Mouse (Mus musculus): Measurements from ENCODE around the gene Csnk1g2. TPM values are rescaled to one million over a fixed set of nuclear protein-coding genes. Genes with fewer than 3 reads are reported as not detected.

Csnk1g2 gene
- total RNA-seq, 2 experiments from 2014 or later: 244 to 251 TPM

DNA sequence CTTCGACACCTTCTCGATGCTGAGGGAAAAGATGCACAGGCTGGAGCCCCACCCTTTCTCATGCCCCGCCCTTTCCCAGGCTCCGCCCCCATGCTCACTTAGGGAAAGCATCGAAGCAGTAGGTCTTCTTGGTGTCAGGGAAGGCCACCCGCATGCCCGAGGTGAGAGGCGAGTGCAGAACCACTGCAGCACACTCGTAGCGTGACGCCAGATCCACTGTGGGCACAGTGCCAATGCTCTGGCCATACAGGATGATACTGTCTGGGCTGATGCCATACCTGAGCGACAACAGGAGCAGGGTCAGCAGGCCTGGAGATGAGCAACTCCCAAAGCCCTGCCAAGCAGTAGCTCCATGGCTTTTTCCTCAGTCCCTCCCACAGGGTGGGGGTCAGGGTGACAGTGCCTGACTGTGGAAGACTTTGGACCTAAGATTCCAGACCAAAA lies 38.6 kb upstream of the Csnk1g2 start:
- TF ChIP-seq CTCF (IDR thresholded peaks at IDR 0.05): no peak
- intact Hi-C loops (cut with DNase I): no loop called here
- no peak for DNase-seq (ENCODE audit: extremely low spot score in 1 of 2, low spot score in 2 of 2)

DNA sequence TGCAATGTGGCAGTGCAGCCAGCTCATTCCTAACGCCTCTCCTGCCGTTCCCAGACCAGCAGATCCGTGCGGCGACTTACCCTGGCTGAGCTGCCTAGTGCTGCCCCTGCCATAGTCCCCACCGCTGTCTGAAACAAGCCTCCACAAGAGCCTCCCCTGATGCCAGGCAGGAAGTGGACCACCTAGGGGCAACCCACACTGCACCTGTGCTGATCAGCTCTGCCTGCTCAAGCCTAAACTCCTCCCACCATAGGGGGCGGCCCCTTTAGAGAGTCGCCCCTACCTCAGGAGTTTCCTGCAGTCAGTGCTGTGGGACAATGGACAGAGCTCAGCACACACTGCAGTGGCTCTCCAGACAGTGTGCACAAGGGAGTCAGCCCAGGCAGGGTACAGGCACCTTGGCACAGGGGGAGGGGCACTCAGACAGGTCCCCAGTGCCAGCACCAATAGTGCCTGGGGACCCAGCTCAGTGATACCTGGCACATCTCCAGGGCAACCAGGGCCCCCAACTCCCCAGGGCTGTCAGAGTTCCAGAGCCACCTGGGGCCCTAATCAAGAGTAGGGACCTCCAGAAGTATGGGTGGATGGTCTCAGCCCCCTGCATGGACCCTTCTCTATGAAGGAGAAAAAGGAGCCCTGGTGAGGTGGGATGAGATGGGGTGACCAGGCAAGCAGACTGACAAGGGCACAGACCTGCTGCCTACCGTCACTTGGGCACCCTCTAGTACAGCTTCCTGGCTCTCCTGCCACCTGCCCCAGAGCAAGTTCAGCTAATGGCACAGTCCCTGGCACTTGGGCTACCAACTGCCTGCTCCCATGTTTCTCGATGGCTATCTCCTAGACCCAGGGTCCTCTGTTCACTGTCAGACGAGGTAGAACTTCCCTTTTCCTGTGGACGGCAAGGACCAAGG lies 37.7 kb upstream of the Csnk1g2 start:
- H3K27ac ChIP-seq: peak overlapping the region; percentile 28; the same call in 1 of the 2 replicates
- intact Hi-C loops (cut with DNase I): no loop called here

More for the DNA sequence above, 38.6 kb upstream of the Csnk1g2 start:
- peak overlapping the region; percentile 28; the same call in 1 of the 2 replicates for H3K27ac ChIP-seq
- H3K4me3 ChIP-seq: no peak overlapping the region

DNA sequence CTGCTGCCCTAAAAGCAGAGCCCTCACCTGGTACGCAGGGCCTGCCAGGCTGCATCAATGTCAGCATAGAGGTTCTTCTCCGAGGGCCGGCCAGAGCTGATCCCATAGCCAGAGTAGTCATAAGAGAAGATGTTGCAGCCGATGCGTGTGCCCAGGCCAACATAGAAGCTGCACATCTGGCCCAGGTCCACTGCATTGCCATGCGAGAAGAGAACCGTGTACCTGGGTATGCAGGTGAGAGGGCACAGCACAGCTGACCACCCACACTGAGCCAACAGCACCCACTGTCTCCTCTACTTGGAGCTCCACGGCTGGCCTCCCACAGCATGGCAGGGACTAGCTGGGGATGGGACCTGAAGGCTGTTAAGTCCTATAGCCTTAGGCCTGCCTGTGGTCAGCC lies 37.1 kb upstream of the Csnk1g2 start:
- H3K27ac ChIP-seq: peak overlapping the region; percentile 81; the same call in 1 of the 2 replicates
- no peak for DNase-seq (ENCODE audit: extremely low spot score in 1 of 2, low spot score in 2 of 2)
- H3K4me3 ChIP-seq: no peak overlapping the region
- intact Hi-C loops (cut with DNase I): no loop called here
- no peak for TF ChIP-seq CTCF (IDR thresholded peaks at IDR 0.05)

More for the DNA sequence above, 37.7 kb upstream of the Csnk1g2 start:
- no peak for DNase-seq (ENCODE audit: extremely low spot score in 1 of 2, low spot score in 2 of 2)
- H3K4me3 ChIP-seq: no peak overlapping the region
- no peak for TF ChIP-seq CTCF (IDR thresholded peaks at IDR 0.05)

DNA sequence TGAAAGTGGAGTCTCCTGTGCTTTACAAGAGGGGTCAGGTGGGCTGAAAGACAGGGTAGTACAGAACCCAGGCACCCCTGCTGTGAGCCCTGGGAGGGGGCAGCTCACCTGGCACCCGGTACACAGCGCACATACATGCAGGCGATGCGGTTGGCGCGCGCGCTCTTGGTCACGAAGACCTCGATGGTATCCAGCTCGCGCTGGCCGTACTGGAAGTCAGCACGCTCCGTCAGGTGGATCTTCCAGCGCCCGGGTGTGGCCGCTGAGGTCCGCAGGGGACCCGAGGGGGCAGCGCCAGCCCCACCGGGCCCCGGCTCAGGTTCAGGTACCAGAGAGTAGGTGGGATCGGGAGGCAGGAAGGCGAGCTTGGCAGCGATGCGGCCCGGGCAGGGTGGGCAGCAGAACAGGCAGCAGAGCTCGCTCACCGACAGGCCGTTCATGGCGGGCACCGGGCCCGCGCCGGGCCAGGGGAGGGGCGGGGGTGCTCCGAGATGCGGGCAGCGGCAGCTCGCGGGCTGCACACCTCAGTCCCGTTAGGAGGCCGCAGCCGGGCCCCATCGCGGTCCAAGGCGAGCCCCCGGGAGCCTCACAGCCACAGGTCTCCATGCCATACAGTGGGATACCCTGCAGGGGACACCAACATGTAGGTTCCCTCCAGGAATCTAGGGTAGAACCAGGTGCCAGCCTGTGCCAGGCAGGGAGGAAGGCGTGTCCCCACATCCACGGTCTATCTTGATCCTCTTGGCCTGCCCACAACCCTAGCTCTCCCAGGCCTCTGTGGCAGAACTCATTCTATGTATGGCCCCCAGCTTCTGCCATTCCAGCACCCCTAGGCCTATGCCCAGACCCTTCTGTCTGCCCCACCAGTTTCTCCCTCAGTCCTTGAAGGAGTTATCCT lies 36.0 kb upstream of the Csnk1g2 start:
- peak overlapping the region; percentile 32 for H3K4me3 ChIP-seq
- DNase-seq (ENCODE audit: extremely low spot score in 1 of 2, low spot score in 2 of 2): no peak
- H3K27ac ChIP-seq: peak overlapping the region; percentile 81
- intact Hi-C loops (cut with DNase I): no loop called here
- no peak for TF ChIP-seq CTCF (IDR thresholded peaks at IDR 0.05)

DNA sequence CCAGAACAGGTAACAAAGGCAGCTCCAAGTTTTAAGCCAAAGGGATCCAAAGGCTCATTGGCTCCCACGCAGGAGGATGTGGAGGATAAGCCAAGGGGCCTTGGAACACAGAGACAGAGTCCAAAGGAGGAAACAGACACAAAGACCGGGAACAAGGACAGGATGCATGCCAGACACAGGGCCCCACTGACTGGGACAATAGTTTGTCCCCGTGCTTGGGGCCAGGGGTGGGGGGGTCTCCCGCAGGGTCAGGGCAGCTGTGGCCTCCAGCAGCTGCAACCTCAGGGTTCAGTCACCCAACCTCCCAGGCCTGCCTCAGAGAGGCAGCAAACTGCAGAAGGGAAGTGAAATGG lies 35.4 kb upstream of the Csnk1g2 start:
- no peak for TF ChIP-seq CTCF (IDR thresholded peaks at IDR 0.05)
- no peak for DNase-seq (ENCODE audit: extremely low spot score in 1 of 2, low spot score in 2 of 2)
- H3K4me3 ChIP-seq: peak overlapping the region; percentile 32
- intact Hi-C loops (cut with DNase I): no loop called here
- H3K27ac ChIP-seq: peak overlapping the region; percentile 81

DNA sequence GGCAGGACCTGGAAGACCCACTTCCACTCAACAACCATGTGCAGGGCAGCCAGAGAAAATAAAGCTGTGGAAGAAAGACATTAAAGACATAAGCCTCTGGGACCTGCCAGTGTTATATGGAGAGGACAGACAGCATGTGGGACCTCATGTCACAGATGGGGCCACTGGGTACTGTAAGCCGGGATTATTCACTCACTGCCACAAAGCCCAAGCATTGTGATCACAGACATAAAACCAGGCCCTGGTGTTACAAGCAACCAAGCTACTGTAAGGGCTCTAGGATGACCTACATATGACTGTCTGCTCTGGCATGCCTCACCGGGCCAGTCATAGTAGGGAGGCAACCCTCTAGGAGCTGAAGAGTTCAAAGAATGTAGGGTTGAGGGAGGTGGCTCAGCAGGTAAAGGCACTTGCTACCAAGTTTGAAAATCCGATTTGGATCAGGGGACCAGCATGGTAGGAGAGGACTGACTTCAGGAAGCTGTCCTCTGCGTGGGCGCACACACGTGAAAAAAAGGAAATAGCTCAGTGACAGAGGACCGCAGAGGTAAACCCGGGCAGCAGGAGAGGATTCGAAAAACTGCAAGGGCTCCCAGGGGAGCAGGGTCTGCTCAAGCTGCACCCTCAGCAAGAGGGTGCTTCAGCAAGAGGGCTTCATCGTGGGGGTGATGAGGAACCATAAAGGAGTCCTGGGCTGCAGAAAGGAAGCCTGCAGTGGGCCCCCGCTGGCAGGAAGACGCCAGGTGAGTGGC lies 33.3 kb upstream of the Csnk1g2 start:
- no peak for DNase-seq (ENCODE audit: extremely low spot score in 1 of 2, low spot score in 2 of 2)
- Histone ChIP-seq H3K27ac (peak overlapping the region; percentile 85), H3K4me3 (peak overlapping the region; percentile 86)
- no peak for TF ChIP-seq CTCF (IDR thresholded peaks at IDR 0.05)
- intact Hi-C loops (cut with DNase I): no loop called here

DNA sequence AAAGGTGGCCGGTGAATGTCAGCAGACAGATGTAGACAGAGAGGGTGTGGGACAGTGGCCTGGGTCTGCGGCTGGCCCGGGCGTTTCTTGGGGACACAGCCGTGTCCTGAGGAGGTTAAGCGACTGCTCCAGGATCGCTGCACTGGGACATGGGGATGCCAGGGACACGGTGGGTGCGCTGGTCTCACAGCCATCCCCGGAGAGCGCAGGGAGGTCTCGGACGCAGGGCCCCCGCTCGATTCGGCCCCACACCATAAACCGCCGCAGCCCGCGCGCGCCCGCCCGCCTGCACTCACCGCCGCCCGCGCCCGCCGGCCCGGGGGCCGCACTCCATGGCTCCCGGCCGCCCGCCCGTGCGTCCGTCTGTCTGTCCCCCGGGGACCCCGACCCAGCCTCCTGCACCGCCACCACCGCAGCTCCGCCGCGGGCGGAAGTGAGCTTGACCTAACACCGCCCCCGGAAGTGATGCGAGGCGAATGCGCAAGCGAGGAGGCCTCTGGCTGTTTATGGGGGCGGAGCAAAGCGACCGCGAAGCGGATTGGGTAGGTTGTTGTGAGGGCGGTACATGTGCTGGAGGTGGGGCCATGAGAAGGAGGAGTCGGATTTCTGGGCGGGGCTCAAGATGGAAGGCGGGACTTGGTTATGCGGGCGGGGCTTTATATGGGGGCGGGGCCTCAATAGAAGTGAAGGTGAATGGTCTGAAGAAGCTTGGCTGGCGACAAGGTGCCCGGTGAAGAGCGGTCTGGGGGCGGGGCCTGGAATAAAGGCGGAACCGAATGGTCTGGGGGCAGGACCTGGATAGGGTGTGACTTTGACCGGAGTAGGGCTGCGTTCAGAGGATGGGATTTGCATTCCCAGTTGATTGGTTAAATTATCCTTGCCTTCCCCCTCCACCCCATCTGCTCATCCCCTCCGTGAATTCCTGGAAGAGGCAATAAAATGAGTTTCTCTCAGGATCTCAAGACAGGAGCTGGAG lies 32.5 kb upstream of the Csnk1g2 start, which contains the start of gene Abhd17a:
Gene Abhd17a, minus strand, starts transcription at position 463 of the 976 bp plus-strand sequence.
- Histone ChIP-seq H3K4me3 (peak within 1 kb of the TSS; percentile 86), H3K27ac (peak within 1 kb of the TSS; percentile 85)
- intact Hi-C loops (cut with DNase I): no loop called here
- DNase-seq (ENCODE audit: extremely low spot score in 1 of 2, low spot score in 2 of 2): peak; percentile 91 to 92
- no peak for TF ChIP-seq CTCF (IDR thresholded peaks at IDR 0.05)

DNA sequence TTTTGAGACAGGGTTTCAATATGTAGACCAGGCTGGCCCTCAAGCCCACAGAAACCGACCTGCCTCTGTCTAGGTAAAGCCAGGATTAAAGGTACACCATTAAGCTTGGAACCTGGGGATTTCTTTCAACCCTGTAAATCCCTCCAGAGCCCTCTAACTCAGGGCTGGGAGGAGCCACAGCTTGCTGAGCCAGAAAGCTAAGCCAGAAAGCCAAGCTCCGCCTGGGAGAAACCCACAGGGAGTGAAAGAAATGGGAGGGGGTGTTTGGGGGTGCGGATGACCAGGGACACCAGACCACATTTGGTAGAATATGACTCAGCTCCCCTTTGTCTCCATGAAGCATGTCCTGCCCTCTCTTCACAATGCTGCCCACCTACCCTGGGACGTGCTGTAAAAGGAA lies 26.3 kb upstream of the Csnk1g2 start:
- intact Hi-C loops (cut with DNase I): no loop called here

DNA sequence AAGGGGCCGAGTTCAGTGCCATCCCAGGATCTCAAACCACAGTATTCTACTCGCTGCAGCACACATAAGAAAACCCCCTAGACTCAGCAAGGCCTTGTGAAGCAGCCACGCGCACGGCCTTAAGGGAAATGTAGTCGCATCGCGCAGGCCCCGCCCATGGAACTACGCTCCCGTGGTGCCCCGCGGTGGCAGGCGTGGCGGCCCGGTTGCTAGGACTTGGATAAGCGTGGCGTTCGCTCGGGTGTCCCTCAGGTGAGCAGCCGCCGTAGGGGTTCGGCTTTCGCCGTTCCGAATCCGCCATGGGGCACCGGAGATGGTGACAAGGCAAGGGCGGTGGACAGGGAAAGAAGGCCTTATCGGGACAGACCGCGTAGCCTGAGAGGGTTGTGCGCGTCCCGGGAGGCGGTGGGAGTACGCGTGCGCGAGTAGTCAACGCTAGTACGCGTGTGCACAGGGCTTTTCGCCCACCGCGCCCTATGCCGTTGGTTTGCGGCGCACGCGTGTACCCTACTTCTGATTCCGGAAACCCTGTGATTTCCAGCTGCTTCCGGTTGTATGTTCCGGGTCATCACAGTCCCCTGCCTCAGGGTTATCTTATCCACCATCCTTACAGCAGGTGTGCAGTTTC lies 19.8 kb upstream of the Csnk1g2 start, which contains the start of the genes Scamp4 and Adat3:
Gene Scamp4, plus strand, starts transcription at position 175 of the 628 bp plus-strand sequence.
Gene Adat3, plus strand, starts transcription at position 183 of the 628 bp plus-strand sequence.
- DNase-seq (ENCODE audit: extremely low spot score in 1 of 2, low spot score in 2 of 2): peak; percentile 94 to 96
- no peak for TF ChIP-seq CTCF (IDR thresholded peaks at IDR 0.05)
- H3K27ac ChIP-seq: peak within 1 kb of the TSS; percentile 97
- H3K4me3 ChIP-seq: peak within 1 kb of the TSS; percentile 95
- intact Hi-C loops (cut with DNase I): loop anchor here (1.0 kb wide), 1 partner anchor 19 kb away; the partner anchor contains the start of gene Csnk1g2

More for the DNA sequence above, 26.3 kb upstream of the Csnk1g2 start:
- no peak overlapping the region for H3K27ac ChIP-seq
- no peak for DNase-seq (ENCODE audit: extremely low spot score in 1 of 2, low spot score in 2 of 2)
- no peak overlapping the region for H3K4me3 ChIP-seq
- no peak for TF ChIP-seq CTCF (IDR thresholded peaks at IDR 0.05)
